Mouse (Mus musculus): ENCODE measurements around the gene Cdiptos.

Cdiptos gene

GRCm38 (mm10) chr7:126975493-126975892, 405 bp downstream of the Cdiptos start:
- no peak for DNase-seq (ENCODE audit: low spot score)

GRCm38 (mm10) chr7:126967361-126967760, 8.5 kb downstream of the Cdiptos start:
- DNase-seq (ENCODE audit: low spot score): no peak

- DNase-seq (ENCODE audit: low spot score): no peak
Observed at GRCm38 (mm10) chr7:126965568-126965967, 10.3 kb downstream of the Cdiptos start.

GRCm38 (mm10) chr7:126963548-126964286, 12.2 kb downstream of the Cdiptos start:
- peak; percentile 56 for DNase-seq (ENCODE audit: low spot score)

- DNase-seq (ENCODE audit: low spot score): no peak
Observed at GRCm38 (mm10) chr7:126961965-126962364, 13.9 kb downstream of the Cdiptos start.

GRCm38 (mm10) chr7:126961095-126961494, 14.8 kb downstream of the Cdiptos start:
- DNase-seq (ENCODE audit: low spot score): no peak

- DNase-seq (ENCODE audit: low spot score): no peak
Observed at GRCm38 (mm10) chr7:126959780-126960179, 16.1 kb downstream of the Cdiptos start.

GRCm38 (mm10) chr7:126955125-126955524, 20.8 kb downstream of the Cdiptos start:
- no peak for DNase-seq (ENCODE audit: low spot score)

GRCm38 (mm10) chr7:126952646-126953045, 23.3 kb downstream of the Cdiptos start:
- DNase-seq (ENCODE audit: low spot score): no peak

- no peak for DNase-seq (ENCODE audit: low spot score)
Observed at GRCm38 (mm10) chr7:126951741-126952140, 24.2 kb downstream of the Cdiptos start.

GRCm38 (mm10) chr7:126950647-126951615, 25.0 kb downstream of the Cdiptos start:
- no peak for DNase-seq (ENCODE audit: low spot score)

GRCm38 (mm10) chr7:126949793-126950646, 25.9 kb downstream of the Cdiptos start, which contains the start of gene Sez6l2:
Gene Sez6l2, plus strand, starts transcription at chr7:126950563.
- DNase-seq (ENCODE audit: low spot score): peak; percentile 92

- no peak for DNase-seq (ENCODE audit: low spot score)
Observed at GRCm38 (mm10) chr7:126949403-126949792, 26.5 kb downstream of the Cdiptos start, which contains the start of gene Asphd1. Gene Asphd1, minus strand, starts transcription at chr7:126949582.

- no peak for DNase-seq (ENCODE audit: low spot score)
Observed at GRCm38 (mm10) chr7:126948626-126949025, 27.3 kb downstream of the Cdiptos start.

- peak; percentile 47 for DNase-seq (ENCODE audit: low spot score)
Observed at GRCm38 (mm10) chr7:126946530-126946929, 29.4 kb downstream of the Cdiptos start.

- DNase-seq (ENCODE audit: low spot score): no peak
Observed at GRCm38 (mm10) chr7:126941801-126942200, 34.1 kb downstream of the Cdiptos start.

- no peak for DNase-seq (ENCODE audit: low spot score)
Observed at GRCm38 (mm10) chr7:126941171-126941570, 34.7 kb downstream of the Cdiptos start.

GRCm38 (mm10) chr7:126932652-126933051, 43.2 kb downstream of the Cdiptos start:
- no peak for DNase-seq (ENCODE audit: low spot score)

- DNase-seq (ENCODE audit: low spot score): peak; percentile 61
Observed at GRCm38 (mm10) chr7:126929046-126929445, 46.9 kb downstream of the Cdiptos start.

GRCm38 (mm10) chr7:126928384-126929037, 47.4 kb downstream of the Cdiptos start, which contains the start of gene Kctd13:
Gene Kctd13, plus strand, starts transcription at chr7:126928879.
- DNase-seq (ENCODE audit: low spot score): peak; percentile 90

- DNase-seq (ENCODE audit: low spot score): no peak
Observed at GRCm38 (mm10) chr7:126926299-126926698, 49.6 kb downstream of the Cdiptos start.
